Mouse (Mus musculus) embryonic facial prominence, embryonic 10.5 days (tissue): ENCODE measurements around the gene 1500011B03Rik. TPM values are rescaled to one million over a fixed set of nuclear protein-coding genes. Genes with fewer than 3 reads are reported as not detected.

ENCODE experiments used
- DNase-seq: peaks from one replicate; pipeline ENCODE4 v3.0.0-alpha.2; 2017; ENCODE audit warnings: low spot score
- H3K27ac ChIP-seq: fragments of 300-500 bp; sonication (generic); replicated peaks from 2 replicates; pipeline ENCODE4 v1.5.1; 2016; ENCODE audit warnings: mild to moderate bottlenecking
- H3K27me3 ChIP-seq: fragments of 300-500 bp; sonication (generic); replicated peaks from 2 replicates; pipeline ENCODE4 v1.6.1; 2016; ENCODE audit warnings: low read depth, mild to moderate bottlenecking; ENCODE audit not compliant: poor library complexity, severe bottlenecking
- H3K36me3 ChIP-seq: fragments of 300-500 bp; sonication (generic); replicated peaks from 2 replicates; pipeline ENCODE4 v1.6.1; 2016; ENCODE audit warnings: mild to moderate bottlenecking, moderate library complexity
- H3K4me1 ChIP-seq: fragments of 300-500 bp; sonication (generic); 2 replicates; pipeline ENCODE4 v1.6.1; 2016
- H3K4me3 ChIP-seq: fragments of 300-500 bp; sonication (generic); 2 replicates; pipeline ENCODE4 v1.5.1; 2016; ENCODE audit warnings: mild to moderate bottlenecking, moderate library complexity
- H3K9me3 ChIP-seq: fragments of 300-500 bp; sonication (generic); 2 replicates; pipeline ENCODE4 v1.6.1; 2016; ENCODE audit warnings: mild to moderate bottlenecking
- WGBS: fragments of 180-500 bp; shearing (Covaris S2); methylation state at CpG from one replicate; pipeline ENCODE4 v1.1.7; 2016; 5-methylcytosine and 5-hydroxymethylcytosine counted together
- polyA plus RNA-seq: library from polyadenylated mRNA; unstranded; fragments of >200 nt; fragmentation: Nextera tagmentation; extraction: Ambion mirVana; gene quantifications from 2 replicates; pipeline ENCODE4 v1.2.1, GENCODE M21; 2016

1500011B03Rik gene
- polyA plus RNA-seq, 1 experiment from 2014 or later, result 108 TPM

DNA sequence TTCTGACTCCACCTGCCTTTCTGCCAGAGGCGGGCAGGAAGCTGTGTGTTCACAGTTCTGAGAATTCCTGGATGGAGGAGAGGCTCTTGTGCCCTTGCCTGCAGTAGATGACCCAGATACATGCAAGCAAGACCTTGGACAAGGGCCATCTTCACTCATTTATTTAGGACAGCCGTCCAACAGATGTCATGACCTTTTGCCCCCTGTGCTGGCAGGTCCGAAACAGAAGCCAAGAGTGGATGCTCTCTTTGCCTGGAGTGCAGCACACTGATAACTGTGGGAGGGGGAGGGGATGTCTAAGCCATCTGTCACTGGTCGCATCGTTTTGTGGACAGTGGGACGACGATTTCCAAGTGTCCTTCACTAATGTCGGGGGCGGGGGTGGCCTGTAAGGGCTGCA, 28.0 kb downstream of the 1500011B03Rik start:
- peaks cover 72% of the 10 kb centered on the region for H3K36me3 ChIP-seq
- 44% methylated on average over 9 of the region's 9 CpGs for WGBS
- DNase-seq, result no peak

DNA sequence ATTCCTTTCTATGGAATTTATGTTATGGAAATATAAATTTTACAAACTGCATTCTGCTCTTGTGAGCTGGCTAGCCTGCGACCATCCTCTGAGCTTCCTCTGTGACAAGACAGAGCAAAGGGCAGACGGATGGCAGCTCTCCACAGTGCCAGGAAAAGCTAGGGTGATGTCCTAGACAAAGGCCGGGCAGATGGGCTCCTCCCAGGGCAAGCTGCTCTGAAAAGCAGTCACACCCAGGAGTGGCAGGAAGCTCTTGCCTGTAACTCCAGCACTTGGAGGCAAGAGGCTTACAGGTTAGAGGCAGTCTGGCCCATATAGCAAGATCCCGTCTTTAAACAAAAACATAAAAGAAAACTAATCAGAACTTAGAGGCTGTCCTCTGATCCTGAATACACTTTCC, 28.7 kb downstream of the 1500011B03Rik start:
- DNase-seq, result no peak
- Histone ChIP-seq H3K36me3 (peaks cover 68% of the 10 kb centered on the region), H3K4me1 (peaks cover 28% of the 10 kb centered on the region), H3K27ac (no peak overlapping the region; the same call in 1 of the 2 replicates), H3K27me3 (no peaks in the 10 kb centered on the region), H3K4me3 (no peak overlapping the region), H3K9me3 (no peaks in the 10 kb centered on the region)
- 79% methylated on average over 4 of the region's 4 CpGs for WGBS

More for the DNA sequence above, 28.0 kb downstream of the 1500011B03Rik start:
- no peaks in the 10 kb centered on the region for H3K27me3 ChIP-seq
- H3K27ac ChIP-seq, result no peak overlapping the region; the same call in 1 of the 2 replicates
- H3K4me1 ChIP-seq, result peaks cover 28% of the 10 kb centered on the region
- no peaks in the 10 kb centered on the region for H3K9me3 ChIP-seq
- H3K4me3 ChIP-seq, result no peak overlapping the region

DNA sequence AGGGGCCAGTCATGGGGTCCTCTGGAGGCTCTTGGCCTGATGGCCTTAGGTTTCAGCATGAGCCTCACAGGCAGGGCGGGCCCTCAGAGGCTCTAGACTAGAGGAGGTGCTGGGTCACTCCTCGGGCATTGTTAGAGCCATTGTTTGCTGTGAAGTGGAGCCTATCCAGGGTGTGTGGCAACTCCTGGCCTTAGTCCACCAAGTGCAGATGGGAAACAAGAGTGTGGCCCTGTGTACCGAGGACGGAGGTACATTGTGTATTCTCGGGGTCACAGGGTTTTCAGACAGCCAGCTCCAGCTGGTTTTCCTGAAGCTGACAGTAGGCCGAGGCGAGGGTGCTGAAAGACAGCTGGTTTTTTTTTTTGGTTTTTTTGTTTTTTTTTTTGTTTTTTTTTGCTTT, 30.0 kb downstream of the 1500011B03Rik start:
- H3K27ac ChIP-seq, result no peak overlapping the region
- WGBS, result 81% methylated on average over 7 of the region's 7 CpGs
- no peaks in the 10 kb centered on the region for H3K27me3 ChIP-seq
- DNase-seq, result no peak
- peaks cover 28% of the 10 kb centered on the region for H3K4me1 ChIP-seq
- H3K9me3 ChIP-seq, result no peaks in the 10 kb centered on the region
- H3K4me3 ChIP-seq, result no peak overlapping the region
- peaks cover 68% of the 10 kb centered on the region for H3K36me3 ChIP-seq

DNA sequence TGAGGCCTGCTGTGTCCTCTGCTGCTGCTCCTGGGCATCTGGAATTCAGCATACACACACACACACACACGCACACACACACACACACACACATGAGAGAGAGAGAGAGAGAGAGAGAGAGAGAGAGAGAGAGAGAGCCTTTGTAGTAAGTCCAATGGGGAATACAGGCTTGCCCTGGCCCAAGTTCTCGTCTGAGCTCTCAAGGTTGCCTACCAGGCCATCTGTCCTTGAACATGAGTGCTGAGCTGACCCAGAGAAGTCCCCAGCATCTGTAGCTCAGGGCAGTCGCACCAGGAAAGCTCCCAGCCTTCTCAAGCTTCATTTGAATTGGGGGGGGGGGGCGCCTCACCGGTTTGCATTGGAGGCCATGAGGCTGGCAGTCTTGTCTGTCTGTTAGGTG, 38.1 kb downstream of the 1500011B03Rik start:
- no peak for DNase-seq
- Histone ChIP-seq H3K9me3 (no peaks in the 10 kb centered on the region), H3K36me3 (peaks cover 47% of the 10 kb centered on the region), H3K4me1 (peaks cover 13% of the 10 kb centered on the region; the same call in 1 of the 2 replicates), H3K27ac (peak overlapping the region; percentile 51; the same call in 1 of the 2 replicates), H3K27me3 (no peaks in the 10 kb centered on the region), H3K4me3 (no peak overlapping the region)
- WGBS, result 80% methylated on average over 5 of the region's 5 CpGs

DNA sequence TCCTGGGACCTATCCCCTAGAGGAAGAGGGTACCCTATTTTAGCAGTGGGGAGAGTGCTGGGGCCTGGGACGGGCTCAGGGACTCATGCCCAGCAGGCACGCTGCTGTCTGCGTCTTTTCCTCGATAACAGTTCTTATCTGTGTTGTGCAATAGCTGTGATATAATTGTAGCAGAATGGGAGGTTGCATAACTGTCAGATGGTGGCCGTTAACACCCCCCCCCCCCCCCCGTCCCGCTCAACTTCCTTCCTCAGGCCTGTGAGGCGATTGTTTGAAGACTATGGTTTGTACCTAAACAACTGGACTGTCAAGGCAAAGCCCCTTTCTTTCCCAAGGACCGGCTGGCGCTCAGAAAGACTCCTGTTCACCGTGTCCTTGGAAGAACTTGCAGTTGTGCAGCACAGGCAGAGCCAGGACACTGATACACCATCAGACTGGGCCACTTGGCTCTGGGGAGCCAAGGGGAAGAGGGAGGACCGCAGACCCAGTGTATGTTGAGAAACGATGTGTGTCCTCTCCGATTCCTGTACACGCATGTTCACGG, 38.6 kb downstream of the 1500011B03Rik start:
- DNase-seq, result no peak
- WGBS, result 86% methylated on average over 16 of the region's 16 CpGs
- Histone ChIP-seq H3K27me3 (no peaks in the 10 kb centered on the region), H3K4me1 (peaks cover 18% of the 10 kb centered on the region; the same call in 1 of the 2 replicates), H3K9me3 (no peaks in the 10 kb centered on the region), H3K4me3 (no peak overlapping the region), H3K27ac (no peak overlapping the region), H3K36me3 (peaks cover 47% of the 10 kb centered on the region)

GRCm38 (mm10) chr5:114783405-114784163, 39.7 kb downstream of the 1500011B03Rik start:
- Histone ChIP-seq H3K27ac (no peak overlapping the region), H3K27me3 (no peaks in the 10 kb centered on the region), H3K4me1 (peaks cover 26% of the 10 kb centered on the region), H3K4me3 (no peak overlapping the region), H3K9me3 (no peaks in the 10 kb centered on the region), H3K36me3 (peaks cover 36% of the 10 kb centered on the region)
- no peak for DNase-seq
- 89% methylated on average over 12 of the region's 12 CpGs for WGBS

DNA sequence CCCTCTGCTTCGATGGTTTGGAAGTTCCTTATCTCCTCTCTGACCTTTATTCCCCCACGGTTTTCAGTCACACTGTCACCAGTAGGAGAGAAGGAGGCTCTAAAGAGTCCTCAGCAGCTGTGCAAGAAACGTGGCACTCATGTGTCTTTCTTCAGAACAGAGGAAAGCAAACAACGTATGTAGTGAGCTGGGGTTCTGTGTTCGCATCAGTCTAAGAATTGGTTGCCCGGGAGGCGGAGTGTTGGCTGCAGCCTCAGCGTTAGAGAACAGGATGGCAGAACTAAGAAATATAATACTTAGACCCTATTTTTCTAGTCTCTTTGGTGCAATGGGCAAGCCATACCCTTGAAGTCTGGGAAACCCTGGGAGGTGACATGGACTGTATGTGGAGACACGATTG, 40.3 kb downstream of the 1500011B03Rik start:
- Histone ChIP-seq H3K4me3 (no peak overlapping the region), H3K4me1 (peaks cover 29% of the 10 kb centered on the region), H3K9me3 (no peaks in the 10 kb centered on the region), H3K27me3 (no peaks in the 10 kb centered on the region), H3K36me3 (peaks cover 30% of the 10 kb centered on the region), H3K27ac (no peak overlapping the region)
- no peak for DNase-seq
- WGBS, result 92% methylated on average over 9 of the region's 9 CpGs

GRCm38 (mm10) chr5:114780912-114781311, 42.4 kb downstream of the 1500011B03Rik start:
- H3K9me3 ChIP-seq, result no peaks in the 10 kb centered on the region
- 84% methylated on average over 7 of the region's 7 CpGs for WGBS
- H3K4me1 ChIP-seq, result peaks cover 35% of the 10 kb centered on the region

GRCm38 (mm10) chr5:114779956-114780489, 43.2 kb downstream of the 1500011B03Rik start:
- Histone ChIP-seq H3K4me1 (peaks cover 42% of the 10 kb centered on the region), H3K27ac (peak overlapping the region; percentile 35; the same call in 1 of the 2 replicates), H3K36me3 (peaks cover 3% of the 10 kb centered on the region; the same call in 1 of the 2 replicates), H3K27me3 (no peaks in the 10 kb centered on the region), H3K4me3 (no peak overlapping the region), H3K9me3 (no peaks in the 10 kb centered on the region)
- DNase-seq, result no peak
- WGBS, result 87% methylated on average over 7 of the region's 7 CpGs

More at GRCm38 (mm10) chr5:114780912-114781311, 42.4 kb downstream of the 1500011B03Rik start:
- DNase-seq, result no peak
- Histone ChIP-seq H3K4me3 (no peak overlapping the region), H3K36me3 (peaks cover 10% of the 10 kb centered on the region), H3K27me3 (no peaks in the 10 kb centered on the region), H3K27ac (peak overlapping the region; percentile 35; the same call in 1 of the 2 replicates)

DNA sequence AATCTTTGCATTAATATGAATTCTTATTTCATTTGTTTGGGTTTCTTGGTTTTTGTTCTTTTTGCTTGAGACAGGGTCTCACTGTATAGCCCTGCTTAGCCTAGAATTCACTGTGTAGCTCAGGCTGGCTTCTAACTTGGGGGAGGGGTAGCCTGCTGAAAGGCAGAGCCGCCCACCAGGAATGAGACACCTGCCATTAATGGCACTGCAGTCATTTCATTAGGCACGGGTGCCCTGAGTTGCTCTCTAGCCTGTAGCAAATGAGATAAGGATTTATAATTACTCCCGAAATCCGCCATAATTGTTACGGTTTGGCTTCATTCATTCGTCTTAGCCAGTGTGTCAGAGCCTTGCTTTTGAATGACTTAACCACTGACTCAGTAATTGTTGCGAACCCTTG, 47.1 kb downstream of the 1500011B03Rik start:
- Histone ChIP-seq H3K36me3 (no peaks in the 10 kb centered on the region), H3K27me3 (no peaks in the 10 kb centered on the region), H3K4me1 (peaks cover 60% of the 10 kb centered on the region), H3K27ac (no peak overlapping the region), H3K9me3 (no peaks in the 10 kb centered on the region), H3K4me3 (peak overlapping the region; percentile 82)
- no peak for DNase-seq
- 76% methylated on average over 7 of the region's 7 CpGs for WGBS

DNA sequence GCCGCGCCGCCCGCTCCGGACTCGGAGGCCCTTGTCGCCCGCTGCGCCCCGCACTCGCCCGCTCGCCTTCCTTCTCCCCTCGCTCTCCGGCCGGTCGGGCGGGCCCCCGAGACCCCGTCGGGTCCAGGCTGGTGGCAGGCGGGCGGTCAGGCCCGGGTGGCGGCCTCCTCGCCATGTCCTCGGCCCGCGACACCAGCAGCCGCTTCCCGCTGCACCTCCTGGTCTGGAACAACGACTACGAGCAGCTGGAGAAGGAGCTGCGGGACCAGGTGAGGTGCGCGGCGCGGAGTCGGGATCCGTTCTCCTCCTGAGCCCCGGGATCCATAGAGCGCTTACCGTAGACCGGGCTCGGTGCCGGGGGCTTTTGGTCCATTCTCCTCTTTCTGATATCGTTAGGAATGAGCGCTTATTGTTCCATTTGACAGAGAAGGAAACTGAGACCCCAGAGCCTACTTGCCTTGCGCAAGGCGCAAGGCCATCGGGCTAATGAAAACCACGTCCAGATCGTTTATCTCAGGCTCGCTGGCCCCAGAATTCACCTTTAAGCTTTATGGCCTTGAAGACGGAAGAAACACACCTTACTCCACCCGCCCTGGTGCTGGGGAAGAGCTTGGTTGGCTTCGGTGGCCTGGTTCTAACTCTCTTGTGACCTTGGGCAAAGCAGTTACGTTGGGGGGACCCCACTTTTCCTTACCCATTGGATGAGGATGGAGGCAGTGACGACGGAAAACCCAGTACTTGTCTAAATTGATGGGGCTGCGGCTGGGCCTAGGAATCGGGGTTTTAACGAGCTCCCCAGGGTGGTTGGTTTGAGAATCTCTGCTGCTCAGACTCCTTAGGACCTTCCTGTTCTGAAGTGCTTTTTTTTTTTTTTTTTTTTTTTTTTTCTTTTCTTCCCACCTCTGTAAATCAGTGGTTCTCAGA, 48.0 kb downstream of the 1500011B03Rik start, which contains the start of gene Git2:
Gene Git2 (minus strand): TSS at position 462 of the 924 bp plus-strand sequence.
- DNase-seq, result peak; percentile 38

More for the DNA sequence above, 48.0 kb downstream of the 1500011B03Rik start, which contains the start of gene Git2:
- Histone ChIP-seq H3K27me3 (no peaks in the 10 kb centered on the region), H3K9me3 (no peaks in the 10 kb centered on the region), H3K4me3 (peak within 1 kb of the TSS; percentile 82), H3K36me3 (no peaks in the 10 kb centered on the region), H3K27ac (peak within 1 kb of the TSS; percentile 99), H3K4me1 (peaks cover 52% of the 10 kb centered on the region)
- 1% methylated on average over 63 of the region's 63 CpGs for WGBS
